21 mouse cellular contexts compared by ENCODE assay signal in the genomic region with DNA sequence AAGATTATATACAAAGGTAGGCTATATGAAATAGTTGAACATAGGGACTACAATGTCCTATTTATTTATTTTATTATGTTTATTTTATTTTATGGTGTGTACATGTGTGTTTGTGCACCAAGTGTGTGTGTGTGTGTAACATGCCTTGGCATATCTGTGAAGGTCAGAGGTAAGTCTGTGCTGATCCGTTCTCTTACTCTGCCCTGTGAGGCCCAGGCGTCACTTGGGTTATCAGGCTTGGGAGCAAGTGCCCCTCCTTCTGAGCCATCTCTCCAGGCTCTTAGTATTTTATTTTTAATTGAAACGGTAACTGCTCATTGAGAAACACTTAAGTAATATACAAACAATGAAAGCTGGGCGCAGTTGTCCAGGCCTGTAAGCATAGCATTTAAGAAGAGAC. TPM values are rescaled to one million over a fixed set of nuclear protein-coding genes. Genes with fewer than 3 reads are reported as not detected.
"Had no signal": no experiment of that assay in that cellular context is flagged by ENCODE, and none has a peak within 500 bp of the region (broad histone marks: within the 10 kb centered on the region; RNA-seq: fewer than 3 reads in every experiment).

No protein-coding gene starts in this region.

- DNase-seq: kidney, adult 18-20 months; kidney, adult 9 months; kidney, postnatal 14 days; kidney, postnatal 4 days; lung, adult 2 months; lung, postnatal 14 days; right cerebral cortex, adult 18-20 months; right cerebral cortex, postnatal 14 days; right cerebral cortex, postnatal 4 days; thymus, adult 2 months; thymus, postnatal 25 days had no signal

- H3K4me2 ChIP-seq: limb, embryonic 15.5 days; midbrain, embryonic 12.5 days; midbrain, embryonic 15.5 days; neural tube, embryonic 12.5 days; neural tube, embryonic 15.5 days had no signal

- ATAC-seq: inflammation-experienced regulatory T-cells, adult 6 months; intestine, embryonic 16.5 days; midbrain, embryonic 15.5 days had no signal

- H3K27me3 ChIP-seq: limb, embryonic 15.5 days; midbrain, embryonic 12.5 days; midbrain, embryonic 15.5 days; neural tube, embryonic 12.5 days; neural tube, embryonic 15.5 days had no signal

- H3K9me3 ChIP-seq: limb, embryonic 15.5 days; midbrain, embryonic 12.5 days; midbrain, embryonic 15.5 days; neural tube, embryonic 12.5 days; neural tube, embryonic 15.5 days had no signal

- H3K4me3 ChIP-seq: limb, embryonic 15.5 days; midbrain, embryonic 12.5 days; midbrain, embryonic 15.5 days; neural tube, embryonic 12.5 days; neural tube, embryonic 15.5 days had no signal

- H3K27ac ChIP-seq: limb, embryonic 15.5 days; macrophage; midbrain, embryonic 12.5 days; midbrain, embryonic 15.5 days; neural tube, embryonic 12.5 days; neural tube, embryonic 15.5 days; stomach, postnatal 0 days had no signal

- H3K9ac ChIP-seq: limb, embryonic 15.5 days; midbrain, embryonic 12.5 days; midbrain, embryonic 15.5 days; neural tube, embryonic 12.5 days; neural tube, embryonic 15.5 days had no signal

- H3K4me1 ChIP-seq: limb, embryonic 15.5 days; midbrain, embryonic 12.5 days; midbrain, embryonic 15.5 days; neural tube, embryonic 12.5 days; neural tube, embryonic 15.5 days had no signal

- H3K36me3 ChIP-seq: limb, embryonic 15.5 days; midbrain, embryonic 12.5 days; midbrain, embryonic 15.5 days; neural tube, embryonic 12.5 days; neural tube, embryonic 15.5 days had no signal

RNA-seq across cellular contexts. Expression of gene Wfikkn2, which starts 45.4 kb away (rescaled TPM):
- total RNA-seq: megakaryocyte, adult 5-6 weeks had no signal
- polyA plus RNA-seq: macrophage had no signal
